Comparison of ENCODE assay signal across 12 mouse cellular contexts in genomic region chr5:130062096-130062495, GRCm38 (mm10). TPM values are rescaled to one million over a fixed set of nuclear protein-coding genes. Genes with fewer than 3 reads are reported as not detected.
DNase-seq lines count a peak whose midpoint lies in the region; ATAC-seq lines count a peak whose summit lies in the region.
"Had no signal": no experiment of that assay in that cellular context is flagged by ENCODE, and none has a peak within 500 bp of the region (broad histone marks: within the 10 kb centered on the region; RNA-seq: fewer than 3 reads in every experiment).

No protein-coding gene starts in this region.

- WGBS in embryonic facial prominence, embryonic 13.5 days, result 81% methylated on average over 2 of the region's 2 CpGs
- 85% methylated on average over 2 of the region's 2 CpGs for WGBS in embryonic facial prominence, embryonic 10.5 days
- 39% methylated on average over 2 of the region's 2 CpGs for WGBS in lung, embryonic 16.5 days
- WGBS in heart, embryonic 13.5 days, result 61% methylated on average over 2 of the region's 2 CpGs

- no peak for DNase-seq in embryonic facial prominence, embryonic 10.5 days (ENCODE audit: low spot score)
- no peak for DNase-seq in lung, postnatal 14 days
- peak; percentile 39 for DNase-seq in kidney, postnatal 36 days
- DNase-seq in right cerebral cortex, postnatal 36 days (ENCODE audit: low spot score in 2 of 2), result no peak
- no peak for DNase-seq in cerebellum, adult 8-10 months
- DNase-seq: adrenal gland, adult 8-10 months; cerebellum, adult 9-11 months had no signal

- no peak overlapping the region for H3K9ac ChIP-seq in embryonic facial prominence, embryonic 13.5 days
- no peak overlapping the region for H3K9ac ChIP-seq in lung, embryonic 16.5 days (ENCODE audit: low read length)
- no peak overlapping the region for H3K9ac ChIP-seq in heart, embryonic 13.5 days
- H3K9ac ChIP-seq: hindbrain, embryonic 14.5 days had no signal

- peaks cover 34% of the 10 kb centered on the region for H3K36me3 ChIP-seq in embryonic facial prominence, embryonic 13.5 days
- H3K36me3 ChIP-seq in embryonic facial prominence, embryonic 10.5 days (replicated peaks), result peaks cover 42% of the 10 kb centered on the region
- peaks cover 9% of the 10 kb centered on the region for H3K36me3 ChIP-seq in lung, embryonic 16.5 days (ENCODE audit: control insufficient read depth, insufficient read depth, low read length)
- H3K36me3 ChIP-seq in heart, embryonic 13.5 days, result peaks cover 18% of the 10 kb centered on the region

- H3K27me3 ChIP-seq in embryonic facial prominence, embryonic 13.5 days, result no peaks in the 10 kb centered on the region
- no peaks in the 10 kb centered on the region for H3K27me3 ChIP-seq in embryonic facial prominence, embryonic 10.5 days (replicated peaks; ENCODE audit: low read depth, poor library complexity, severe bottlenecking)
- no peaks in the 10 kb centered on the region for H3K27me3 ChIP-seq in lung, embryonic 16.5 days (ENCODE audit: control insufficient read depth, insufficient read depth, low read depth, low read length)
- no peaks in the 10 kb centered on the region for H3K27me3 ChIP-seq in heart, embryonic 13.5 days (replicated peaks)

- no peaks in the 10 kb centered on the region for H3K9me3 ChIP-seq in embryonic facial prominence, embryonic 13.5 days
- H3K9me3 ChIP-seq in embryonic facial prominence, embryonic 10.5 days, result no peaks in the 10 kb centered on the region
- H3K9me3 ChIP-seq in lung, embryonic 16.5 days (ENCODE audit: control insufficient read depth, low read length), result no peaks in the 10 kb centered on the region; the same call in 1 of the 2 replicates
- no peaks in the 10 kb centered on the region for H3K9me3 ChIP-seq in heart, embryonic 13.5 days

- no peak overlapping the region for H3K4me3 ChIP-seq in embryonic facial prominence, embryonic 13.5 days
- no peak overlapping the region for H3K4me3 ChIP-seq in embryonic facial prominence, embryonic 10.5 days
- no peak overlapping the region for H3K4me3 ChIP-seq in lung, embryonic 16.5 days (ENCODE audit: low read length)
- H3K4me3 ChIP-seq in heart, embryonic 13.5 days, result no peak overlapping the region

- no peak overlapping the region for H3K4me2 ChIP-seq in embryonic facial prominence, embryonic 13.5 days
- H3K4me2 ChIP-seq in lung, embryonic 16.5 days (ENCODE audit: low read depth, low read length), result no peak overlapping the region
- no peak overlapping the region for H3K4me2 ChIP-seq in heart, embryonic 13.5 days
- H3K4me2 ChIP-seq: hindbrain, embryonic 14.5 days; midbrain, embryonic 11.5 days had no signal

- H3K27ac ChIP-seq in embryonic facial prominence, embryonic 13.5 days, result peak overlapping the region; percentile 8; the same call in 1 of the 2 replicates
- no peak overlapping the region for H3K27ac ChIP-seq in embryonic facial prominence, embryonic 10.5 days (replicated peaks)
- H3K27ac ChIP-seq in lung, embryonic 16.5 days (ENCODE audit: low read length), result peak overlapping the region; percentile 65
- peak overlapping the region; percentile 25; the same call in 1 of the 2 replicates for H3K27ac ChIP-seq in heart, embryonic 13.5 days (replicated peaks)
- H3K27ac ChIP-seq: hindbrain, embryonic 14.5 days had no signal

- ATAC-seq in embryonic facial prominence, embryonic 13.5 days (ENCODE audit: insufficient number of reproducible peaks, insufficient read depth, low FRiP score, low TSS enrichment, low read depth), result no peak
- peak; percentile 51 for ATAC-seq in lung, embryonic 16.5 days (ENCODE audit: low read depth)
- no peak for ATAC-seq in heart, embryonic 13.5 days (ENCODE audit: extremely low read depth, insufficient number of reproducible peaks, low FRiP score, low TSS enrichment)

- no peaks in the 10 kb centered on the region for H3K4me1 ChIP-seq in embryonic facial prominence, embryonic 13.5 days
- no peaks in the 10 kb centered on the region for H3K4me1 ChIP-seq in embryonic facial prominence, embryonic 10.5 days
- H3K4me1 ChIP-seq in lung, embryonic 16.5 days (replicated peaks; ENCODE audit: control insufficient read depth, insufficient read depth, low read length), result no peaks in the 10 kb centered on the region; the same call in 1 of the 2 replicates
- H3K4me1 ChIP-seq in heart, embryonic 13.5 days, result peaks cover 16% of the 10 kb centered on the region

RNA-seq across cellular contexts. Expression of gene Tpst1, which starts 11.0 kb away (rescaled TPM):
- 87.3 and 98.5 TPM in 2 replicates for polyA plus RNA-seq in embryonic facial prominence, embryonic 13.5 days (2015; fragmentation: Nextera tagmentation; extraction: Ambion mirVana)
- 52.3 and 55.6 TPM in 2 replicates for polyA plus RNA-seq in embryonic facial prominence, embryonic 10.5 days (2016; fragmentation: Nextera tagmentation; extraction: Ambion mirVana)
- polyA plus RNA-seq in lung, embryonic 16.5 days (2015; fragmentation: Nextera tagmentation; extraction: Ambion mirVana), result 56.2 and 58.1 TPM in 2 replicates
- polyA plus RNA-seq in heart, embryonic 13.5 days (2015; fragmentation: Nextera tagmentation; extraction: Ambion mirVana), result 24.3 and 27.2 TPM in 2 replicates

RNA-seq across cellular contexts. Expression of gene Crcp, which starts 33.0 kb away (rescaled TPM):
- polyA plus RNA-seq in embryonic facial prominence, embryonic 13.5 days (2015; fragmentation: Nextera tagmentation; extraction: Ambion mirVana), result 44.8 and 47.1 TPM in 2 replicates
- 53.3 and 54.4 TPM in 2 replicates for polyA plus RNA-seq in embryonic facial prominence, embryonic 10.5 days (2016; fragmentation: Nextera tagmentation; extraction: Ambion mirVana)
- polyA plus RNA-seq in lung, embryonic 16.5 days (2015; fragmentation: Nextera tagmentation; extraction: Ambion mirVana), result 37.0 and 41.3 TPM in 2 replicates
- 23.8 and 27.0 TPM in 2 replicates for polyA plus RNA-seq in heart, embryonic 13.5 days (2015; fragmentation: Nextera tagmentation; extraction: Ambion mirVana)

RNA-seq across cellular contexts. Expression of gene Asl, which starts 33.0 kb away (rescaled TPM):
- polyA plus RNA-seq in embryonic facial prominence, embryonic 13.5 days (2015; fragmentation: Nextera tagmentation; extraction: Ambion mirVana), result 21.8 and 24.8 TPM in 2 replicates
- polyA plus RNA-seq in embryonic facial prominence, embryonic 10.5 days (2016; fragmentation: Nextera tagmentation; extraction: Ambion mirVana), result 34.2 and 34.8 TPM in 2 replicates
- 26.1 and 31.2 TPM in 2 replicates for polyA plus RNA-seq in lung, embryonic 16.5 days (2015; fragmentation: Nextera tagmentation; extraction: Ambion mirVana)
- 18.4 and 18.7 TPM in 2 replicates for polyA plus RNA-seq in heart, embryonic 13.5 days (2015; fragmentation: Nextera tagmentation; extraction: Ambion mirVana)

RNA-seq across cellular contexts. Expression of gene Gusb, which starts 59.2 kb away (rescaled TPM):
- polyA plus RNA-seq in embryonic facial prominence, embryonic 13.5 days (2015; fragmentation: Nextera tagmentation; extraction: Ambion mirVana), result 38.2 and 43.4 TPM in 2 replicates
- 45.3 and 47.7 TPM in 2 replicates for polyA plus RNA-seq in embryonic facial prominence, embryonic 10.5 days (2016; fragmentation: Nextera tagmentation; extraction: Ambion mirVana)
- 65.0 and 67.4 TPM in 2 replicates for polyA plus RNA-seq in lung, embryonic 16.5 days (2015; fragmentation: Nextera tagmentation; extraction: Ambion mirVana)
- 46.6 and 46.9 TPM in 2 replicates for polyA plus RNA-seq in heart, embryonic 13.5 days (2015; fragmentation: Nextera tagmentation; extraction: Ambion mirVana)

Comparison
In these comparisons a context has a peak if more than half of its experiments do, and no peak if none do; other contexts are left out.
1. DNase-seq: peak in kidney, postnatal 36 days (2 of 2); none in embryonic facial prominence, embryonic 10.5 days (single experiment), lung, postnatal 14 days (single experiment), right cerebral cortex, postnatal 36 days (0 of 2) and cerebellum, adult 8-10 months (single experiment).